Mouse (Mus musculus) regulatory T cell (primary cell): ENCODE measurements around the gene Frrs1l.

Experiments used
- in situ Hi-C: fragments of 300-600 bp; cut with MboI, MseI; formaldehyde crosslinking; loops from one replicate; pipeline ENCODE4 v1.15.1; 2025; ENCODE audit warnings: high pct_unique_total_duplicates

Gene Frrs1l

GRCm38 (mm10) chr4:56915732-56916325 is 74.4 kb downstream of the Frrs1l start:
- in situ Hi-C loops, result no loop called here

DNA sequence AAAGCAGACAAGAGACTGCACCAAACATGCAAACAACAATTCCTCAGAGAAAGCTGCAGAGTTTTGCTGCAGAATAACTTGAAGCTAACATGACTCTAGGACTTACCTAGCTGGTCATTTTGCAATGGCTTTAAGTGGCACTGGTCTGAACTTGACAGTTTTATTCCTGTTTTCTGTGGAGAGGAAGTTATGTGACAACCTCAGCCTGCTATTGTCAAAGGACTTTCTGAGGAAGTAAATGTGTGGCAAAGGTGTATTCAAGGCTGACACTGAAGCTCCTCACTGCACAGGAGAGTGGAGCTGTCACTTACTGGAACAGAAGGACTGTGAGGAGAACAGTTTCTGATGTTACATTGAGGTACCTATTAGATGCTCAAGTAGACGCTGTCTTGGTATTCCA is 75.4 kb downstream of the Frrs1l start:
- in situ Hi-C loops, result no loop called here

DNA sequence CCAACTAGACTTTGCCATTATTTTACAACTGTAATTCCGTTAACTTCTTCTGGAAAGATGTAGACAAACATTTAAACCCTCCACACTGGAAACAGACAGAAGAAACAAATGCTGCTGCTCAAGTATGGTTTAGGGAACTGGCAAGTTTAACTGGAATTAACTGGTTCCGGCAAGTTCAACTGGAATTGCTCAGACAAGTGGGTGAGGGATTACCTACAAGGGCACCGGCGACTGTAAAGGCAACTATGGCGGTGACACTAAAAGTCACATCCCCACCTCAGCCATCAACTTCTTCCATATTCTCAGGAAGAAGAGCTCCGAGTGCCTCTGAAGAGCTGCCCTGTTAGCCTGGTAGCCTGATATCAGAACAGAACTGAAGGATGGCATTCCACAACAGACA is 75.9 kb downstream of the Frrs1l start:
- in situ Hi-C loops, result no loop called here

- in situ Hi-C loops, result no loop called here
Observed at GRCm38 (mm10) chr4:56912382-56913001, 77.7 kb downstream of the Frrs1l start.

DNA sequence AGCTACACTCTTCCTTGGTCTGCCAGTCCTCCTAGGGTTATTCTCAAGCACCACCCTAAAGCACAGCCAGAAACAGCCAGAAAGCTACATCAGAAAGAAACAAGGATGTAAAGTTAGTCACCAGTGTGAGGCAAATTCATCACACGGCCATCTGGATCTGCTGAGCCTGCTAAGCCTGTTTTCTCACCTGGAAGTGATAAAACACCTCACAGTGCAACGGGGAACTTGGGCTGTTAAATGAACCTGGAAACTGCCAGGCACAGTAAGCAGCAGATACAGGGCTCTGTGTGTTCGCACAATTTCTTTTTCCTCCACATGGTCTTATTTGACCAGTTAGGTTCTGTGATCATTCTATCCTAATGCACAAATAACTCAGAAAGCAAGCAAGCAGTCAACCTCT is 80.6 kb downstream of the Frrs1l start:
- in situ Hi-C loops, result no loop called here

- in situ Hi-C loops, result no loop called here
Observed at GRCm38 (mm10) chr4:56907671-56908070, 82.5 kb downstream of the Frrs1l start.
